Mouse (Mus musculus): Measurements from ENCODE around the gene Atf7.

- TF ChIP-seq CTCF (IDR thresholded peaks at IDR 0.05) (no peak), EP300 (IDR thresholded peaks at IDR 0.05) (no peak)
These were observed 9.1 kb downstream of the Atf7 start for GRCm38 (mm10) chr15:102616174-102616573.
